Mouse (Mus musculus) kidney, postnatal 25 days (tissue): Measurements from ENCODE around the gene Apex1.
"Not testable (repeated sequence)": the region's sequence is repeated elsewhere in the genome, so short reads cannot be mapped to it uniquely, and the experiment has no call there.

Experiments
- DNase-seq, 2 experiments: peaks; one replicate each; pipeline ENCODE4 v3.0.0; 2021; ENCODE audit warnings: mixed read lengths in 2 of 2

Apex1 gene

GRCm38 (mm10) chr14:50924281-50925064, at the start of gene Apex1, which contains the start of gene Osgep:
TSS of gene Apex1 (plus strand) at chr14:50924968.
TSS of gene Osgep (minus strand) at chr14:50924893.
- DNase-seq: peak; percentile 98

GRCm38 (mm10) chr14:50875175-50875574, 49.6 kb upstream of the Apex1 start:
- DNase-seq: no peak

- no peak for DNase-seq
Measured at GRCm38 (mm10) chr14:50875591-50876230, 49.1 kb upstream of the Apex1 start.

GRCm38 (mm10) chr14:50876236-50876950, 48.4 kb upstream of the Apex1 start:
- no peak for DNase-seq

GRCm38 (mm10) chr14:50891621-50892020, 33.1 kb upstream of the Apex1 start:
- DNase-seq: no peak

GRCm38 (mm10) chr14:50892091-50892490, 32.7 kb upstream of the Apex1 start:
- no peak for DNase-seq

- peak in 1 of 2 experiments; percentile 18 for DNase-seq
Measured at GRCm38 (mm10) chr14:50892541-50893459, 32.0 kb upstream of the Apex1 start.

GRCm38 (mm10) chr14:50895407-50895806, 29.4 kb upstream of the Apex1 start:
- DNase-seq: no peak

- DNase-seq: peak; percentile 57 to 59
Measured at GRCm38 (mm10) chr14:50895985-50896746, 28.6 kb upstream of the Apex1 start.

GRCm38 (mm10) chr14:50896747-50897373, 27.9 kb upstream of the Apex1 start:
- DNase-seq: no peak

- DNase-seq: no peak
Measured at GRCm38 (mm10) chr14:50897374-50897765, 27.4 kb upstream of the Apex1 start, which contains the start of gene Klhl33. TSS of gene Klhl33 (minus strand) at chr14:50897507.

GRCm38 (mm10) chr14:50897992-50898391, 26.8 kb upstream of the Apex1 start:
- DNase-seq: not testable (repeated sequence)

- peak; percentile 40 to 63 for DNase-seq
Measured at GRCm38 (mm10) chr14:50903973-50904827, 20.6 kb upstream of the Apex1 start.

GRCm38 (mm10) chr14:50904828-50905129, 20.0 kb upstream of the Apex1 start:
- DNase-seq: no peak

GRCm38 (mm10) chr14:50905327-50905726, 19.4 kb upstream of the Apex1 start:
- DNase-seq: not testable (repeated sequence)

- DNase-seq: no peak
Measured at GRCm38 (mm10) chr14:50908126-50908525, 16.6 kb upstream of the Apex1 start.

- no peak for DNase-seq
Measured at GRCm38 (mm10) chr14:50911356-50911755, 13.4 kb upstream of the Apex1 start.

- not testable (repeated sequence) for DNase-seq
Measured at GRCm38 (mm10) chr14:50923437-50923836, 1.3 kb upstream of the Apex1 start.

- no peak for DNase-seq
Measured at GRCm38 (mm10) chr14:50925111-50925920, 548 bp downstream of the Apex1 start.
